Mouse (Mus musculus) lung, embryonic 15.5 days (tissue): ENCODE results near the gene Glod5. TPM values are rescaled to one million over a fixed set of nuclear protein-coding genes. Genes with fewer than 3 reads are reported as not detected.

ENCODE experiments used
- ATAC-seq: fragments of 200-750 bp; cut with Nextera tagmentation; 2 replicates; pipeline ENCODE4 v1.8.0; 2017; ENCODE audit warnings: moderate number of reproducible peaks, borderline replicate concordance; ENCODE audit not compliant: low FRiP score, low TSS enrichment; ENCODE audit errors: extremely low read depth
- H3K27ac ChIP-seq: fragments of 300-500 bp; sonication (generic); 2 replicates; pipeline ENCODE4 v1.5.1; 2015; ENCODE audit warnings: moderate library complexity, mild to moderate bottlenecking, inconsistent platforms
- H3K27me3 ChIP-seq: fragments of 300-500 bp; sonication (generic); 2 replicates; pipeline ENCODE4 v1.6.1; 2015; ENCODE audit warnings: inconsistent platforms
- H3K36me3 ChIP-seq: fragments of 300-500 bp; sonication (generic); 2 replicates; pipeline ENCODE4 v1.6.1; 2015; ENCODE audit warnings: inconsistent platforms
- H3K4me1 ChIP-seq: fragments of 300-500 bp; sonication (generic); 2 replicates; pipeline ENCODE4 v1.6.1; 2015; ENCODE audit warnings: inconsistent platforms
- H3K4me2 ChIP-seq: fragments of 300-500 bp; sonication (generic); 2 replicates; pipeline ENCODE4 v1.6.1; 2015; ENCODE audit warnings: inconsistent platforms, mild to moderate bottlenecking, moderate library complexity
- H3K4me3 ChIP-seq: fragments of 300-500 bp; sonication (generic); 2 replicates; pipeline ENCODE4 v1.5.1; 2015; ENCODE audit warnings: mild to moderate bottlenecking, inconsistent platforms
- H3K9ac ChIP-seq: fragments of 300-500 bp; sonication (generic); 2 replicates; pipeline ENCODE4 v1.6.1; 2015; ENCODE audit warnings: inconsistent platforms
- H3K9me3 ChIP-seq: fragments of 300-500 bp; sonication (generic); 2 replicates; pipeline ENCODE4 v1.6.1; 2016; ENCODE audit warnings: inconsistent platforms
- WGBS: fragments of 180-500 bp; shearing (Covaris S2); methylation state at CpG from one replicate; pipeline ENCODE4 v1.1.7; 2015; 5-methylcytosine and 5-hydroxymethylcytosine counted together
- polyA plus RNA-seq: library from polyadenylated mRNA; unstranded; fragments of >200 nt; fragmentation: Nextera tagmentation; extraction: Ambion mirVana; gene quantifications from 2 replicates; pipeline ENCODE4 v1.2.1, GENCODE M21; 2015

The Glod5 gene
- polyA plus RNA-seq, 1 experiment from 2014 or later = not detected

DNA sequence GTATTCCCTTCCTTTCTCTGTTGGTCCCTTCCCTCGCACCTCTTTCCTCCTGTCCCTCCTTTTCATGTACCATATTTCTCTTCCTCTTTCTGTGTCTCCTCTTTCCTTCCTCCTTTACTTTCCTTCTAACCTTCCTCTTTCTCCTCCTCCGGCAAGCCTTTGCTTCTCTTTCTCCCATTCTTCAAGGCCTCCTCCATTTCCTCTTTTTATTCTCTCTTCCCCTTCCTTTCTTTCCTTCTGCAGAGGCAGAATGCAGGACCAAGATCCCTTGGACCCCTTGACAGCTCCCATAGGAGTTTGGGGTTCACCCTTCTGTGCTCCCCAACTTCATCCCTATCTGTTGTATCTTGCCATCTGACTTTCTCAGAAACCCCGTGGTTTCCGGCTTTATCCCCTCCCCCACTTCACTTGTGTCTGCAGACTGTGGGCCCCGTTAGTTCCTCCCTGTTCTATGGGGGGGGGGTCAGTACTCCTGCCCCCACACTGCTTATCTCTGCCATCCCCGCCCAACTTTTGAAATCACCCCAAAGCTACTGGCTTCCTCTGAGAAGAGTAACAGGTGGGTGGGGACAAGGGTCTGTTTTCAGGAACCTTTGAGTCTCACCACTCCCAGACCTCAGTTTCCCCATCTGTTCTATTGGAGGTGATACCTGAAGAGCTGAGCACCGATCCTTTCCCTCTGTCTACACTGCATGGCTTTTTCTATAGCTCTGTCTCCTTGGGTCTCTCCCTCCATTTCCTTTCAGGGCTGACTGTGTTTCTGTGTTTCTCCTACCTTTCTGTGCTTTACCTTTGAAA, 54.3 kb downstream of the Glod5 start:
- Histone ChIP-seq H3K4me1 (no peaks in the 10 kb centered on the region), H3K27ac (no peak overlapping the region), H3K27me3 (no peaks in the 10 kb centered on the region), H3K4me2 (no peak overlapping the region), H3K9me3 (no peaks in the 10 kb centered on the region), H3K4me3 (no peak overlapping the region), H3K36me3 (no peaks in the 10 kb centered on the region), H3K9ac (no peak overlapping the region)
- 60% methylated on average over 7 of the region's 7 CpGs for WGBS
- ATAC-seq = no peak

DNA sequence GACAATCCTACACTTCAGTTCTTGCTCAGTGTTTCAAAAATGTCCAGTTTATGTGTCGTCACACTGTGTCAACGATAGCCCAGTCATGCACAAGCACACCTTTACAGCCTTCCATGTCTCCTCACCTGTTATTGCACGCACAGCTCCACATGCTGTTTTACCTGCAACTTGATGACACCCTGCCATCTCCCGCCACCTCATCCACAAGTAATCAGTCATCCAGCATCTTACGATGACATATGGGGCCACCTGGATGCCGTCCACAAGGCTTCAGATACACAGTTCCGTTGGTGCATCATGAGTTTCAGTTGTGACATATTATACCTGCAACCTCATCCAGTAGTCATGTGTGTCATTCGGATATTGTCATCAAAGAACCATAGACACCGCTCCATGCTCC, 59.4 kb downstream of the Glod5 start:
- Histone ChIP-seq H3K9me3 (no peaks in the 10 kb centered on the region), H3K36me3 (no peaks in the 10 kb centered on the region), H3K9ac (no peak overlapping the region), H3K4me2 (no peak overlapping the region), H3K27me3 (no peaks in the 10 kb centered on the region), H3K4me3 (no peak overlapping the region), H3K4me1 (no peaks in the 10 kb centered on the region), H3K27ac (no peak overlapping the region)
- ATAC-seq = no peak
- WGBS = 89% methylated on average over 9 of the region's 9 CpGs

Other genes with a start within 250 kb of the Glod5 start
- gene Gripap1, start 228.7 kb downstream of the Glod5 start, polyA plus RNA-seq = 39.7 and 41.7 TPM in 2 replicates
- 1.4 and 1.6 TPM in 2 replicates for gene Kcnd1, start 196.2 kb downstream of the Glod5 start, polyA plus RNA-seq
- 42.2 and 46.6 TPM in 2 replicates for gene Otud5, start 177.1 kb downstream of the Glod5 start, polyA plus RNA-seq
- 8.6 and 10.3 TPM in 2 replicates for gene Pim2, start 140.2 kb downstream of the Glod5 start, polyA plus RNA-seq
- 37.6 and 38.6 TPM in 2 replicates for gene Slc35a2, start 134.5 kb downstream of the Glod5 start, polyA plus RNA-seq
- 114 and 115 TPM in 2 replicates for gene Pqbp1, start 119.2 kb downstream of the Glod5 start, polyA plus RNA-seq
- 155 TPM in 2 replicates for gene Timm17b, start 119.1 kb downstream of the Glod5 start, polyA plus RNA-seq
- not detected in 2 replicates for gene Gm10491, start 110.7 kb downstream of the Glod5 start, polyA plus RNA-seq
- gene Gm10490, start 109.0 kb downstream of the Glod5 start, polyA plus RNA-seq = not detected in 2 replicates
- 0.86 and 1.9 TPM in 2 replicates for gene Pcsk1n, start 98.7 kb downstream of the Glod5 start, polyA plus RNA-seq
- gene Eras, start 89.9 kb downstream of the Glod5 start, polyA plus RNA-seq = not detected in 2 replicates
- 24.1 and 26.8 TPM in 2 replicates for gene Hdac6, start 70.6 kb downstream of the Glod5 start, polyA plus RNA-seq
- gene Gata1, start 40.4 kb downstream of the Glod5 start, polyA plus RNA-seq = 1.4 and 1.9 TPM in 2 replicates
- 67.2 and 68.0 TPM in 2 replicates for gene Suv39h1, start 56.3 kb upstream of the Glod5 start, polyA plus RNA-seq
- gene Was, start 72.0 kb upstream of the Glod5 start, polyA plus RNA-seq = 0.26 and 0.62 TPM in 2 replicates
- gene Wdr13, start 114.4 kb upstream of the Glod5 start, polyA plus RNA-seq = 20.9 and 24.2 TPM in 2 replicates
- 508 and 532 TPM in 2 replicates for gene Rbm3, start 127.4 kb upstream of the Glod5 start, polyA plus RNA-seq
- gene Tbc1d25, start 157.7 kb upstream of the Glod5 start, polyA plus RNA-seq = 12.8 and 14.8 TPM in 2 replicates
- 33.8 and 41.1 TPM in 2 replicates for gene Ebp, start 175.0 kb upstream of the Glod5 start, polyA plus RNA-seq
- gene Porcn, start 188.0 kb upstream of the Glod5 start, polyA plus RNA-seq = 10.2 and 11.6 TPM in 2 replicates
- gene Ftsj1, start 233.9 kb upstream of the Glod5 start, polyA plus RNA-seq = 52.8 and 53.0 TPM in 2 replicates